Mouse (Mus musculus): ENCODE measurements at regions not wholly inside any gene's neighbourhood (a gene's known extent, or its start where the extent isn't known, plus 50 kb on each side); places are given as distances from the start of the nearest gene placed in this dataset.

DNA sequence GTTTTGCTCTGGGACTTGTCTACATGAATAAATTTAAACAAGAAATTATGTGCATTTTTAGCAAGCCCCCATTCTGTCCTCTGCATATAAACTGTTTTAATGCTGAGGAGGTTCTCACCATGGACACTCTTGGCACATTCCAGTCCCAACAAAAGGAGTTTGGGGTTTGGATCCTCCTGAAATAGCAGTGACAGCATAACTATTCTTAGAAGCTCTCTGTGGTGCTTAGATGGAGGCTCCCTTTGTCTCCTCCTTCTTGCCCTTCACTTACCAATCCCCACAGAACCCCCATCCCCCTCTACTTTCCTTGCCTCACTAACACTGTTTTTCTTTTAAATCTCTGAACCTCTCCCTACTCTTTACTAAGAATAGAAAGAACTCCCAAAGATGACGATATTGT lies 208.9 kb upstream of the Nt5c1b start:
- TF ChIP-seq POLR2A (IDR thresholded peaks at IDR 0.05; ENCODE audit: insufficient read length, low read depth) (no peak), MYOG (IDR thresholded peaks at IDR 0.05; ENCODE audit: control insufficient read depth in 1 of 3, insufficient read depth in 1 of 3, insufficient read length in 2 of 3, low read depth in 2 of 3) (no peak), POLR2AphosphoS2 (IDR thresholded peaks at IDR 0.05; ENCODE audit: insufficient read length, low read depth) (no peak), E2F4 (IDR thresholded peaks at IDR 0.05; ENCODE audit: insufficient read depth) (no peak), USF1 (IDR thresholded peaks at IDR 0.05; ENCODE audit: low read depth) (no peak), MYOD1 (IDR thresholded peaks at IDR 0.05; ENCODE audit: control insufficient read depth in 1 of 3, insufficient read length in 2 of 3, low read depth in 2 of 3) (no peak), CEBPB (IDR thresholded peaks at IDR 0.05; ENCODE audit: insufficient read depth, poor library complexity, severe bottlenecking) (no peak), TCF12 (IDR thresholded peaks at IDR 0.05; ENCODE audit: insufficient read depth, poor library complexity, severe bottlenecking) (no peak), SRF (IDR thresholded peaks at IDR 0.05; ENCODE audit: control insufficient read depth, insufficient read length, low read depth) (no peak), MAX (IDR thresholded peaks at IDR 0.05; ENCODE audit: low read depth) (no peak), TCF3 (IDR thresholded peaks at IDR 0.05; ENCODE audit: insufficient read length, low read depth) (no peak)

Data from myocyte (in vitro differentiated cells).